Mouse (Mus musculus) embryonic fibroblast, embryonic 13.5 days (primary cell): Measurements from ENCODE around the gene Cplx3.

ENCODE experiments used
- CTCF ChIP-seq: IDR thresholded peaks from 2 replicates; pipeline ENCODE4 v1.5.1; 2011; ENCODE audit warnings: mild to moderate bottlenecking, control low read depth, low read length, moderate library complexity, borderline replicate concordance; ENCODE audit not compliant: insufficient read depth
- POLR2A ChIP-seq: IDR thresholded peaks from 2 replicates; pipeline ENCODE4 v1.6.1; 2011; ENCODE audit warnings: low read depth, mild to moderate bottlenecking, control low read depth, low read length, moderate library complexity

GRCm38 (mm10) chr9:57606139-57606851, at the start of gene Cplx3:
- TF ChIP-seq CTCF (no peak), POLR2A (no peak)
